Mouse (Mus musculus): ENCODE measurements around the gene Rars2. TPM values are rescaled to one million over a fixed set of nuclear protein-coding genes. Genes with fewer than 3 reads are reported as not detected.

Gene Rars2
- polyA plus RNA-seq, 1 experiment from 2014 or later, result 64.3 TPM

- Histone ChIP-seq H3K27ac (replicated peaks) (no peak overlapping the region), H3K4me1 (replicated peaks) (peaks cover 26% of the 10 kb centered on the region), H3K4me2 (peak overlapping the region; percentile 81), H3K27me3 (no peaks in the 10 kb centered on the region), H3K9ac (peak overlapping the region; percentile 86), H3K9me3 (no peaks in the 10 kb centered on the region), H3K36me3 (peaks cover 9% of the 10 kb centered on the region; the same call in 1 of the 2 replicates), H3K4me3 (peak overlapping the region; percentile 81)
- WGBS, result 58% methylated on average over 6 of the region's 6 CpGs
- ATAC-seq (ENCODE audit: low read depth), result no peak
Observed at GRCm38 (mm10) chr4:34613571-34614145, 1.1 kb upstream of the Rars2 start.

DNA sequence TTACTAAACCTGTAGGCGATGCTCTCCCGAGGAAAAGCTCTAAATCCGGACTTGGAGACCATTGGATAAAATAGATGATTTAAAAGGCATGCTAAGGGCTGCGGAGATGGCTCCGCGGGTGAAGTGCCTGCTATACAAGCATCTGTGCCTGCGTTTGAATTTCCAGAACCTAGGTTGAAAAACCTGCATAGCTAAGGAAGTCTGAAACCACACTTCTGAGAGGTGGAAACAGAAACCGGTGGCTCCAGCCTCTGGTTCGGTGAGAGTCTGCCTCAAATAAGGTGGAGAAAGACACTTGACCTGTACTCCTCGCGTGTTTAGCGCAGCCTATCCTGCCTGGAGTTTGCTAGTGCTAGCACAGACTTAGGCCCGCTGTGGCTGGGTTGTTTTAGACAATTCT is 546 bp downstream of the Rars2 start:
- Histone ChIP-seq H3K27me3 (no peaks in the 10 kb centered on the region), H3K27ac (replicated peaks) (peak overlapping the region; percentile 88), H3K4me2 (peak overlapping the region; percentile 81), H3K9me3 (no peaks in the 10 kb centered on the region), H3K4me3 (peak overlapping the region; percentile 81), H3K9ac (peak overlapping the region; percentile 86), H3K36me3 (no peaks in the 10 kb centered on the region), H3K4me1 (replicated peaks) (peaks cover 26% of the 10 kb centered on the region)
- peak; percentile 30; the same call in 1 of the 2 replicates for ATAC-seq (ENCODE audit: low read depth)
- 4% methylated on average over 13 of the region's 13 CpGs for WGBS

- no peak for ATAC-seq (ENCODE audit: low read depth)
- peak overlapping the region; percentile 81 for H3K4me2 ChIP-seq
- peak overlapping the region; percentile 86; the same call in 1 of the 2 replicates for H3K9ac ChIP-seq
- H3K27me3 ChIP-seq, result no peaks in the 10 kb centered on the region
- 47% methylated on average over 8 of the region's 8 CpGs for WGBS
- peak overlapping the region; percentile 81 for H3K4me3 ChIP-seq
- H3K36me3 ChIP-seq, result no peaks in the 10 kb centered on the region
- H3K9me3 ChIP-seq, result no peaks in the 10 kb centered on the region
- peaks cover 26% of the 10 kb centered on the region for H3K4me1 ChIP-seq (replicated peaks)
- H3K27ac ChIP-seq (replicated peaks), result no peak overlapping the region
Observed at GRCm38 (mm10) chr4:34616146-34616545, 1.4 kb downstream of the Rars2 start.

- peaks cover 53% of the 10 kb centered on the region for H3K36me3 ChIP-seq
- H3K27me3 ChIP-seq, result no peaks in the 10 kb centered on the region
- H3K9ac ChIP-seq, result no peak overlapping the region
- WGBS, result 87% methylated on average over 4 of the region's 4 CpGs
- no peak overlapping the region for H3K4me2 ChIP-seq
- no peaks in the 10 kb centered on the region for H3K9me3 ChIP-seq
- ATAC-seq (ENCODE audit: low read depth), result no peak
- H3K27ac ChIP-seq (replicated peaks), result no peak overlapping the region
- no peaks in the 10 kb centered on the region for H3K4me1 ChIP-seq (replicated peaks)
- no peak overlapping the region for H3K4me3 ChIP-seq
Observed at GRCm38 (mm10) chr4:34625556-34625955, 10.8 kb downstream of the Rars2 start.

DNA sequence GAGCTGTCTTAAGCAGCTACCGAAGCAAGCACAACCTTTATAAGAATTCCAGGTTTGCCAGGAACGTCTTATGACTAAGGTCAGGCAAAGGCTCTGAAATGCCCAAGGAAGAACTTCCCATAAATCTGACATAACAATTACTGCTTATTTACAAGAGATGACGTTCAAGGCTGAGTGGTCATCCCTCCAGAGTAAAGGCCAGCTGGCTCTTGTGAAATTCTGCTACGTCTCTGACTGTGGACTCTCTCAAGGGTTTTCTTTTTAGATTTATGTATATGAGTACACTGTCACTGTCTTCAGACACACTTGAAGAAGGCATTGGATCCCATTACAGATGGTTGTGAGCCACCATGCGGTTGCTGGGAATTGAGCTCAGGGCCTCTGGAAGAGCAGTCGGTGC is 11.6 kb downstream of the Rars2 start:
- no peaks in the 10 kb centered on the region for H3K27me3 ChIP-seq
- WGBS, result 87% methylated on average over 6 of the region's 6 CpGs
- no peaks in the 10 kb centered on the region for H3K9me3 ChIP-seq
- H3K4me3 ChIP-seq, result no peak overlapping the region
- ATAC-seq (ENCODE audit: low read depth), result no peak
- H3K4me2 ChIP-seq, result no peak overlapping the region
- no peak overlapping the region for H3K9ac ChIP-seq
- no peak overlapping the region for H3K27ac ChIP-seq (replicated peaks)
- no peaks in the 10 kb centered on the region for H3K4me1 ChIP-seq (replicated peaks)
- peaks cover 59% of the 10 kb centered on the region for H3K36me3 ChIP-seq

GRCm38 (mm10) chr4:34629956-34630355 is 15.2 kb downstream of the Rars2 start:
- no peaks in the 10 kb centered on the region for H3K9me3 ChIP-seq
- H3K9ac ChIP-seq, result no peak overlapping the region
- H3K4me3 ChIP-seq, result no peak overlapping the region
- H3K27ac ChIP-seq (replicated peaks), result no peak overlapping the region
- 95% methylated on average over 1 of the region's 1 CpGs for WGBS
- peaks cover 66% of the 10 kb centered on the region for H3K36me3 ChIP-seq
- no peak overlapping the region for H3K4me2 ChIP-seq
- no peaks in the 10 kb centered on the region for H3K27me3 ChIP-seq
- no peak for ATAC-seq (ENCODE audit: low read depth)
- H3K4me1 ChIP-seq (replicated peaks), result no peaks in the 10 kb centered on the region

- Histone ChIP-seq H3K36me3 (peaks cover 39% of the 10 kb centered on the region), H3K4me1 (replicated peaks) (no peaks in the 10 kb centered on the region), H3K27ac (replicated peaks) (no peak overlapping the region), H3K9me3 (no peaks in the 10 kb centered on the region), H3K4me3 (no peak overlapping the region), H3K9ac (no peak overlapping the region), H3K4me2 (no peak overlapping the region), H3K27me3 (no peaks in the 10 kb centered on the region)
- WGBS, result 97% methylated on average over 7 of the region's 7 CpGs
- ATAC-seq (ENCODE audit: low read depth), result no peak
Observed at GRCm38 (mm10) chr4:34634129-34634528, 19.4 kb downstream of the Rars2 start.

- H3K4me2 ChIP-seq, result no peak overlapping the region
- 82% methylated on average over 5 of the region's 5 CpGs for WGBS
- no peak for ATAC-seq (ENCODE audit: low read depth)
Observed at GRCm38 (mm10) chr4:34636036-34636435, 21.3 kb downstream of the Rars2 start.

GRCm38 (mm10) chr4:34637386-34637785 is 22.6 kb downstream of the Rars2 start:
- H3K9me3 ChIP-seq, result no peaks in the 10 kb centered on the region
- H3K9ac ChIP-seq, result no peak overlapping the region
- no peak overlapping the region for H3K4me3 ChIP-seq
- 92% methylated on average over 7 of the region's 7 CpGs for WGBS
- ATAC-seq (ENCODE audit: low read depth), result no peak
- no peaks in the 10 kb centered on the region for H3K4me1 ChIP-seq (replicated peaks)
- H3K27me3 ChIP-seq, result no peaks in the 10 kb centered on the region
- peaks cover 42% of the 10 kb centered on the region for H3K36me3 ChIP-seq
- H3K27ac ChIP-seq (replicated peaks), result no peak overlapping the region
- H3K4me2 ChIP-seq, result no peak overlapping the region

More at GRCm38 (mm10) chr4:34636036-34636435, 21.3 kb downstream of the Rars2 start:
- Histone ChIP-seq H3K27ac (replicated peaks) (no peak overlapping the region), H3K9me3 (no peaks in the 10 kb centered on the region), H3K36me3 (peaks cover 35% of the 10 kb centered on the region), H3K9ac (no peak overlapping the region), H3K4me1 (replicated peaks) (no peaks in the 10 kb centered on the region), H3K27me3 (no peaks in the 10 kb centered on the region), H3K4me3 (no peak overlapping the region)

DNA sequence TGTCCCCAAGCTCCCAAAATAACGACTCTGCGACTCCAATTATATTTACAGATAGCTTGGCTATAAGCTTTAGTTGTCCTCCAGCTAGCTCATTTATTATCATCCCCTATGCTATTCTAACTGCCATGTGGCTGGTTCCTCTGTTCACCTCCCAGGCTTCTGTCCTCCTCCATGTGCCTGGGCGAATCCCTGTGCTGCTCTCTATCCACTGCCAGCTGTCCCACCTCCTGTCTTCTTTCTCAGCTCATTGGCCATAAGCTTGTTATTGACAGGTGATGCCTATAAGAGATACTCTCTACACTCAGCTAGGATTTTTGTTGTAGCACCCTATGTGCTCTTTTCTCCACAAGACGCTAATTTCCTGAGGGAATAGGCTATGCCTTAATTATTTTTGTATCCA is 23.1 kb downstream of the Rars2 start:
- Histone ChIP-seq H3K4me3 (no peak overlapping the region), H3K36me3 (peaks cover 42% of the 10 kb centered on the region), H3K27ac (replicated peaks) (no peak overlapping the region), H3K9ac (no peak overlapping the region), H3K4me2 (no peak overlapping the region), H3K27me3 (no peaks in the 10 kb centered on the region), H3K4me1 (replicated peaks) (no peaks in the 10 kb centered on the region), H3K9me3 (no peaks in the 10 kb centered on the region)
- ATAC-seq (ENCODE audit: low read depth), result no peak
- 90% methylated on average over 4 of the region's 4 CpGs for WGBS

- no peak for ATAC-seq (ENCODE audit: low read depth)
- Histone ChIP-seq H3K36me3 (peaks cover 36% of the 10 kb centered on the region), H3K9me3 (no peaks in the 10 kb centered on the region), H3K4me3 (no peak overlapping the region), H3K9ac (no peak overlapping the region), H3K27ac (replicated peaks) (no peak overlapping the region), H3K4me2 (no peak overlapping the region), H3K27me3 (no peaks in the 10 kb centered on the region), H3K4me1 (replicated peaks) (no peaks in the 10 kb centered on the region)
- WGBS, result 72% methylated on average over 5 of the region's 5 CpGs
Observed at GRCm38 (mm10) chr4:34639745-34640364, 25.1 kb downstream of the Rars2 start.

GRCm38 (mm10) chr4:34640731-34641130 is 26.0 kb downstream of the Rars2 start:
- H3K36me3 ChIP-seq, result peaks cover 38% of the 10 kb centered on the region
- no peak overlapping the region for H3K4me3 ChIP-seq
- H3K9me3 ChIP-seq, result no peaks in the 10 kb centered on the region
- no peaks in the 10 kb centered on the region for H3K4me1 ChIP-seq (replicated peaks)
- H3K27ac ChIP-seq (replicated peaks), result no peak overlapping the region
- 96% methylated on average over 3 of the region's 3 CpGs for WGBS
- no peak overlapping the region for H3K4me2 ChIP-seq
- ATAC-seq (ENCODE audit: low read depth), result no peak
- H3K27me3 ChIP-seq, result no peaks in the 10 kb centered on the region
- H3K9ac ChIP-seq, result no peak overlapping the region

GRCm38 (mm10) chr4:34644779-34645178 is 30.0 kb downstream of the Rars2 start:
- H3K27ac ChIP-seq (replicated peaks), result no peak overlapping the region
- H3K9ac ChIP-seq, result no peak overlapping the region
- H3K27me3 ChIP-seq, result no peaks in the 10 kb centered on the region
- H3K36me3 ChIP-seq, result peaks cover 60% of the 10 kb centered on the region
- ATAC-seq (ENCODE audit: low read depth), result no peak
- no peak overlapping the region for H3K4me2 ChIP-seq
- H3K4me1 ChIP-seq (replicated peaks), result no peaks in the 10 kb centered on the region
- no peak overlapping the region for H3K4me3 ChIP-seq
- no peaks in the 10 kb centered on the region for H3K9me3 ChIP-seq

Measured in neural tube, embryonic 13.5 days (tissue).